ENCODE assay signal across 13 mouse cellular contexts in the genomic region with DNA sequence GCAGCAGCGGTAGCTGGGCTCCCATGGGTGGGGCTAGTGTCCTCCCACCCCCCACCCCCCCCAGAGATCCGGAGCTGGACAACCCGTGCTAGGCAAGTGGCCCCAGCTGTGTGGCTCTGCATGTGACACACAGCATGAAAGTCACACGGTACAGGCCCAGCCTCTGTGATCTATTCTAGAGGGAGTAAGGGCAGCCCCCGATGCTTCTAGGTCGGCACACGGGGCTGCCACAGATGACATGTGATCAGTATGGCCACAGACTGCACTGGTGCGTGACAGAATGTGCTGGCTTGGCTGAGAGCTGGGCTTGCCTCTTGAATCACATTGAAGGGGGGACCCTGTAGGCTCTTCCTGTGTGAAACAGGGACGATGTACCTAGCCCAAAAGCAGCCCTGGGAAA. TPM values are rescaled to one million over a fixed set of nuclear protein-coding genes. Genes with fewer than 3 reads are reported as not detected.
DNase-seq lines count a peak whose midpoint lies in the region; ATAC-seq lines count a peak whose summit lies in the region.
"Had no signal": no experiment of that assay in that cellular context is flagged by ENCODE, and none has a peak within 500 bp of the region (broad histone marks: within the 10 kb centered on the region; RNA-seq: fewer than 3 reads in every experiment).

No protein-coding gene starts in this region.

- no peak overlapping the region for H3K4me2 ChIP-seq in kidney, embryonic 14.5 days (replicated peaks; ENCODE audit: low read depth, low read length)

- no peak for DNase-seq in kidney, adult 18-20 months
- peak; percentile 74 for DNase-seq in A20 (ENCODE audit: low read depth, low spot score)
- DNase-seq in B cell, adult 2 months = peak; percentile 31 to 50
- no peak for DNase-seq in limb, embryonic 10.5 days (ENCODE audit: low spot score)
- DNase-seq in gastrocnemius, adult 8-10 months (ENCODE audit: low spot score in 2 of 2) = no peak
- no peak for DNase-seq in right cerebral cortex, postnatal 14 days
- DNase-seq: adrenal gland, postnatal 14 days; heart, adult 2 months; heart, postnatal 36 days; liver; lung, postnatal 14 days had no signal

- 35% methylated on average over 9 of the region's 9 CpGs for WGBS in kidney, embryonic 14.5 days
- 83% methylated on average over 9 of the region's 9 CpGs for WGBS in limb, embryonic 10.5 days

- H3K27me3 ChIP-seq in kidney, embryonic 14.5 days (ENCODE audit: control insufficient read depth, insufficient read depth, low read length) = no peaks in the 10 kb centered on the region
- no peaks in the 10 kb centered on the region for H3K27me3 ChIP-seq in limb, embryonic 10.5 days (ENCODE audit: low read depth, poor library complexity, severe bottlenecking)

- peaks cover 4% of the 10 kb centered on the region for H3K36me3 ChIP-seq in kidney, embryonic 14.5 days (ENCODE audit: control insufficient read depth, insufficient read depth, low read length)
- peaks cover 11% of the 10 kb centered on the region for H3K36me3 ChIP-seq in limb, embryonic 10.5 days

- H3K27ac ChIP-seq in kidney, embryonic 14.5 days (ENCODE audit: low read depth, low read length) = no peak overlapping the region
- peak overlapping the region; percentile 7; the same call in 1 of the 2 replicates for H3K27ac ChIP-seq in limb, embryonic 10.5 days
- H3K27ac ChIP-seq: heart, adult 2 months; left cerebral cortex, adult 2 months had no signal

- ATAC-seq in kidney, embryonic 14.5 days (ENCODE audit: low FRiP score, low TSS enrichment) = peak; percentile 87

- no peak overlapping the region for H3K9ac ChIP-seq in kidney, embryonic 14.5 days (ENCODE audit: low read depth, low read length)

- no peak overlapping the region for H3K4me3 ChIP-seq in kidney, embryonic 14.5 days (ENCODE audit: low read length)
- no peak overlapping the region for H3K4me3 ChIP-seq in limb, embryonic 10.5 days
- H3K4me3 ChIP-seq: heart, adult 2 months; left cerebral cortex, adult 2 months had no signal

- no peaks in the 10 kb centered on the region for H3K9me3 ChIP-seq in kidney, embryonic 14.5 days (ENCODE audit: control insufficient read depth, low read length)
- no peaks in the 10 kb centered on the region for H3K9me3 ChIP-seq in limb, embryonic 10.5 days (replicated peaks)

- H3K4me1 ChIP-seq in kidney, embryonic 14.5 days (ENCODE audit: control insufficient read depth, insufficient read depth, low read length) = peaks cover 11% of the 10 kb centered on the region; the same call in 1 of the 2 replicates
- H3K4me1 ChIP-seq in limb, embryonic 10.5 days = peaks cover 8% of the 10 kb centered on the region

RNA-seq across cellular contexts. Expression of gene Katnb1, which starts 46.7 kb away (rescaled TPM):
- 18.2 and 32.4 TPM in 2 replicates for polyA plus RNA-seq in kidney, embryonic 14.5 days (2014; fragmentation: Nextera tagmentation; extraction: Ambion mirVana)
- polyA plus RNA-seq in limb, embryonic 10.5 days (2016; fragmentation: Nextera tagmentation; extraction: Ambion mirVana) = 29.4 and 33.3 TPM in 2 replicates
- total RNA-seq in gastrocnemius, adult 8-10 months (2022) = 1 to 10 TPM; 7.0 to 8.9 (median 7.6) TPM

Comparison
In these comparisons a context has a peak if more than half of its experiments do, and no peak if none do; other contexts are left out.
1. DNase-seq: peak in A20 (single experiment) and B cell, adult 2 months (2 of 2); none in kidney, adult 18-20 months (single experiment), limb, embryonic 10.5 days (single experiment), gastrocnemius, adult 8-10 months (0 of 2) and right cerebral cortex, postnatal 14 days (single experiment).